Mouse (Mus musculus): ENCODE measurements around the gene Rph3a. TPM values are rescaled to one million over a fixed set of nuclear protein-coding genes. Genes with fewer than 3 reads are reported as not detected.

Gene Rph3a
- under 1 TPM in 1 of 2 experiments, not detected in 1; 0.08 TPM for total RNA-seq (2021)

DNA sequence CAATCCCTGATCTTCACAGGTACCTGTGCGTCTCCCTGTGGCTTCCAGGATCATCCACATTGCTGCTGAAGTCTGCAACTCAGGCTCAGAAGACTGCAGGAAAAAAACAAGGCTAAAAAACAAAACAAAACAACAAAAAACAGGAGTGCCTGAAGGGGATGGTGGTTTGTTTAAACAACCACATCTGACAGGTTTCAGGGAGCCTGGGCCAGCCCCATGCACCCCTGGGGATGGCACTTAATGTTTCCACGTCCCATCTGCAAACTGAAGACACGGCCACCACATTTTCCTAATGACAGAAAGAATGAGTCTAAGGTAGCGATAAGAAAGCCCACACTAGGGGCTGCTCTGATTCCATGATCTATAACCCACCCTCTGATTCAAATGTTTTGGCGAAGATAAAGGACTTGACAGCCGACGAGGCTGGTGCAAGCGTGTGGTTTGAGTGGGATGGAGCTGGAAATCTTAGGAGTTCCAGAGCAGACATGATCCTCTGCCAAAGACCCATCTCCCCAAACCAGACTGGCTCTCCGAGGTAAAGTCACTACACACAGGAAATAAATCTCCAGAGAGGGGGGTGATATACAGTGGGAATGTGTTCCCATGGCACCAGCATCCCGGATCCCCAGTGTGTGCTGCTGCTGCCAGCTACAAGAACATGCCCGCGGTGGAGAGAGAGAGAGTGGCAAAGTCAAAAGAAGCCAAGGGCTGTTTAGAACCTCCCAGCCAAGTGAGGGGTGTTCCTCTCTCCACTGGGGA is at the start of gene Rph3a:
Rph3a (minus strand) TSS at position 282 of the 759 bp plus-strand sequence.
- no peak for DNase-seq (ENCODE audit: low spot score)
- intact Hi-C loops (cut with DNase I) = no loop called here

- DNase-seq (ENCODE audit: low spot score) = no peak
- intact Hi-C loops (cut with DNase I) = no loop called here
Measured at GRCm38 (mm10) chr5:121058261-121058660, 48.4 kb upstream of the Rph3a start.

- intact Hi-C loops (cut with DNase I) = no loop called here
- DNase-seq (ENCODE audit: low spot score) = no peak
Measured at GRCm38 (mm10) chr5:121053886-121054285, 44.0 kb upstream of the Rph3a start.

GRCm38 (mm10) chr5:121041791-121042190 is 31.9 kb upstream of the Rph3a start:
- intact Hi-C loops (cut with DNase I) = no loop called here
- no peak for DNase-seq (ENCODE audit: low spot score)

DNA sequence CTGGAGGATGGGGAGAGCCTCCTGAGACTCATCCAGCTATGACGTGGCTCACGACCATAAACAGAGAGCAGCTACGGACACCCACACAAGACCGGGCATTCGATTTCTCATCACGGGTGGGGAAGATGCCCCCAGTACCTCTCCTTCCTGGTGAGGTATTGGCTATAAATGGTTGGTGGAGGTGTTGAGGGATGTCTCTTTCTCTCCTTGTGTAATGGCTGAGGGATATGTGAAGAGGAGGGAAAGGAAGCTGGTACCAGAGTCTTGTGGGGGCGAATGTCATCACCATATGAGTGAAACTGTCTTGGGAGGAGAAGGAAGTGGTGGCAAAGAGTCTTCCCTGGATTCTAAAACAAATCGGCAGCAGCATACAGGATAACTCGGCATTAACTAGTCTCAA is 29.6 kb upstream of the Rph3a start:
- no peak for DNase-seq (ENCODE audit: low spot score)
- intact Hi-C loops (cut with DNase I) = no loop called here

GRCm38 (mm10) chr5:121030161-121030560 is 20.3 kb upstream of the Rph3a start:
- no peak for DNase-seq (ENCODE audit: low spot score)
- intact Hi-C loops (cut with DNase I) = no loop called here

DNA sequence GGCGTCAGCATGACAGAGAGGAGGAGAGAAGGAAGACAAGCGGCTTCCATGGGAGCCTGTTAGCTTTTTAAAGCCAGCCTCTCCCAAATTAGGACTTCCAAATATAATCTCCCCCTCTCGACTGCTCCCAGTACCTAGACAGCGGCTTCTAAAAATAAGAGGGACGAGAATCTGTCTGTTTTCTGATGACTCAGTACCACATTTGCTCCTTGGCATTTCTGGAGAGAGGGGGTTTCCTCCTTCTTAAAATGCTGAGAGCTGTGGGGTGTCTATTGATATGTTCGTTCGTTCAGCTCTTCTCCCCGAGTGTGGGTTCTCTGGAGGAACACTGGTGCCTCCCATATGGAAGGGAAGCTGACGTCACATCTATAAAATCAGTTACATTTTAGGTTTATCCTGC is 9.6 kb upstream of the Rph3a start:
- DNase-seq (ENCODE audit: low spot score) = no peak
- intact Hi-C loops (cut with DNase I) = no loop called here

- intact Hi-C loops (cut with DNase I) = no loop called here
- DNase-seq (ENCODE audit: low spot score) = no peak
Measured at GRCm38 (mm10) chr5:121017699-121018098, 7.8 kb upstream of the Rph3a start.

GRCm38 (mm10) chr5:121016405-121016804 is 6.5 kb upstream of the Rph3a start:
- intact Hi-C loops (cut with DNase I) = no loop called here
- DNase-seq (ENCODE audit: low spot score) = no peak

DNA sequence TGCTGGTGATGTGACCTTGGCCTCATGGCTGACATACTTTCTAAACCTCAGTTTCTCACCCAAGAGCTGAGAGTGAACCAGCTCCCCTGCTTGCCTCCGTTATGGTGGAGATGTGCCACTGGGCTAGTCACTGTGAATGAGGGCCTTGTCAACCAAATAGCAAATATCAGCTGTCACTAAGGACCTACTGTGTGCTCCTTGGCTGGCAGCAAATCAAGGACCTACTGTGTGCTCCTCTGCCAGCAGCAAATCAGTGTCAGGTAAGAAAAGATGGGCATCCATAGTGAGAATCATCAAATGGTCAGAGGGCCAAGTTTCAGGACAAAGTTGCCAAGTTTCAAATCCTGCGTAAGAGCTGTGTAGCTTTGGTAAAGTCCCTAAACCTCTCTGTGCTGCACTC is 4.6 kb upstream of the Rph3a start:
- intact Hi-C loops (cut with DNase I) = no loop called here
- no peak for DNase-seq (ENCODE audit: low spot score)

DNA sequence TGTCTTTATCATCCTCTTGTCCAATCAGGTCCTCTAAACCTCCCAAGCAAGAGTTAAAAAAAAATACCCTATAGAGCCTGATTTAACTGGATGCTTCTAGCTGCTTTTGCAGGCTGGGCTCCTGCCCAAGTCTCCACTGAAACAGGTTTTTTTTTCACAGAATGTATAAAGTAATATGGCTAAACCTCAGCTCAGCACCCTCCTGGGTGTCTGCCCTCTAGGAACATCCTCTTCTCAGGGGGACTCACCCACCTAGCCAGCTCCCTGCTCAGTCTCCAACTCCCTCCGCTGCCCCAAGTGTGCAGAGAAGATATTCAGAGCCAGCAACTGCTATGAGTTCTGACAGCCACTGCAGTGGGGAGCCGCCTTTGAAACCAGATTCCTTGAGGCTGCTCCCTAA is 2.1 kb upstream of the Rph3a start:
- intact Hi-C loops (cut with DNase I) = no loop called here
- no peak for DNase-seq (ENCODE audit: low spot score)

GRCm38 (mm10) chr5:121009406-121009805 is 486 bp downstream of the Rph3a start:
- intact Hi-C loops (cut with DNase I) = no loop called here
- no peak for DNase-seq (ENCODE audit: low spot score)

GRCm38 (mm10) chr5:121008411-121009239 is 1.3 kb downstream of the Rph3a start:
- DNase-seq (ENCODE audit: low spot score) = no peak
- intact Hi-C loops (cut with DNase I) = no loop called here

GRCm38 (mm10) chr5:121007563-121007962 is 2.3 kb downstream of the Rph3a start:
- intact Hi-C loops (cut with DNase I) = no loop called here
- DNase-seq (ENCODE audit: low spot score) = no peak

DNA sequence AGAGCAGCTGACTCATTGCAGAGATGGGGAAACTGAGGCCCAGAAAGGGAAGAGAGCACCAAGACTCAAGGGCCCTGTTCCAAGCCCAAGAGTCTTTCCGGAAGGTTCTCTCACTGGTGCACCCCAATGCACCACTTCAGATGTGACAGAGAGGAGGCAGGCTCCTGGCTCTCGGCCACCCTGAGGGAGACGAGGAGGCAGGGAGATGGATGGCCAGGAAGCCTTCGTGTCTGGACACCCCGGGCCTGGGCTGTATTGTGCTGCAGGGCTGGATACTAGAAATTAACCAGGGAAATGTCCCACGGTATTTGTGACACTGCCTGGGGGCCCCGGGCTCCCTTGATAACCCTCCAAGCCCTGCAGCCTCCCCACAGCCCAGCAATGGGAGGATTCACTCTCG is 2.8 kb downstream of the Rph3a start:
- DNase-seq (ENCODE audit: low spot score) = no peak
- intact Hi-C loops (cut with DNase I) = no loop called here

DNA sequence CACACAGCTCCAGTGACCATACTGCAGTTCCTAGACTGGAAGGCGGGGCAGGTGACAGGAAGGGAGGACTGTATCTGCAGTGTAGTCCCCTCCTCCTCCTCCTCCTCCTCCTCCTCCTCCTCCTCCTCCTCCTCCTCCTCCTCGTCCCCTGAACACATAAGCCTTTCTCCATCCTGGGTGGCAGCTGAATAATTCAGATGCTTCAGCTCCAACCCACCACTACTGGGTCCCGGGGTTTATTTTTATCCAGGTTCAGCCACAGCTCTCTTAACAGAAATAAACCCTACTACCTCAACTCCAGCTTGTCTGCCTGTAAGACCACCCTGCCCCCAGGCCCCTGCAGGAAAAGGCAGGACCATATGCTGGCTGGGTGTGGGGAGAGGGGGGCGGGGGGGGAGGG is 3.7 kb downstream of the Rph3a start:
- intact Hi-C loops (cut with DNase I) = no loop called here
- no peak for DNase-seq (ENCODE audit: low spot score)

GRCm38 (mm10) chr5:121003781-121004180 is 6.1 kb downstream of the Rph3a start:
- DNase-seq (ENCODE audit: low spot score) = no peak
- intact Hi-C loops (cut with DNase I) = no loop called here

DNA sequence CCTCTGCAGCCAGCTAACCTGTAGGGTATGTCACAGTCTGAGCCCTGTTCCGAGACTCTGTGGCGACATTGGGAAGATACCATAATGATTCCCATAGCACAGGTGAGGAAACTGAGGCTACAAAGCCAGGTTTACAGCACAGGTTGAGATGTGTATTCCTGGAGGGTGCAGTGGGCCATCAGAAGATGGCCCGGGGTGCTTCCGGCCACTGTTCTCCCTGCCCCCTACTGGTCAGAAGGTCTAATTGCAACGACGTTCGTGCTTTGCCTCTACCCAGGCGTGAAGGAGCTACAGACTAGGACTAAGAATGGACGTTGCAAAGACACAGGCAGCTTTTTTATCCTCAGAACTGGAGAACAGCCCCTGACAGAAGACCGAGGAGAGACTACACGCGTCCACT is 10.3 kb downstream of the Rph3a start:
- intact Hi-C loops (cut with DNase I) = no loop called here
- DNase-seq (ENCODE audit: low spot score) = no peak

DNA sequence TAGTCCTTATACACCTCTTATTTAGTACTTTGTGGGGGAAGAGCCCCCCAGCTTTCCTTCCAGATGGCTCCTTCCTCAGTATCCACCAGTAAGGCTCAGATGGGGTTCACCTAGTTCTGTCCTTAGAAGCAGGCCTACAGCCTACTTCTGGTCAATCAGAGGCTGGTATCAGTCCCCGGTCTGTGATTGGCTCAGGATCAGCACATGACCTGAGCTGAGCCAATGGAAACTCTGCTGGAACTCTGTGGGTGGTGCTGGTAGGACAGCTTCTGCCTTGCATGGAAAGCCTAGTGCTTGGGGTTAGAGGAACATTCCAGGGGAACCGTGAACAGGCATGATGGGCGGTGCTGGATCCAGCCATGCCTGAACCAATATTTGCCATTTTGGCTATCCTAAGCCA is 21.5 kb downstream of the Rph3a start:
- no peak for DNase-seq (ENCODE audit: low spot score)
- intact Hi-C loops (cut with DNase I) = no loop called here

DNA sequence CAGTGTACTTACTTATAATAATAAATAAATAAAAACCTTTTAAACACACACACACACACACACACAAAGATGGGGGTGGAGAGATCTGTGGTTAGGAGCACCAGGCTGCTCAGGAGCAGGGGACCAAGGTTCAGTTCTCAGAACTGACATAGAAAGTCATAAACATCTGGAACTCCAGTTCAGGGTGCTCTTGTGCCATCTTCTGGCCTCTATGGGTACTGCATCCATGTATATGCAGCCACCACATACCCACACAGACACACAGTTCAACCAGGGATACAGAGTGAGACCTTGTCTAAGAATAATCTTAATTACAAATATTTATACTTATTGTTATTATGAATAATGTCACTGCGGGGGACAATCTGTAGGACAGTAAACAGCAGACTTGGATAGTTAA is 26.9 kb downstream of the Rph3a start:
- intact Hi-C loops (cut with DNase I) = no loop called here
- DNase-seq (ENCODE audit: low spot score) = no peak

- no peak for DNase-seq (ENCODE audit: low spot score)
- intact Hi-C loops (cut with DNase I) = no loop called here
Measured at GRCm38 (mm10) chr5:120981211-120981610, 28.7 kb downstream of the Rph3a start.
